Mouse (Mus musculus): Measurements from ENCODE around the gene Pou2f1. TPM values are rescaled to one million over a fixed set of nuclear protein-coding genes. Genes with fewer than 3 reads are reported as not detected.

Pou2f1 gene
- total and polyA plus RNA-seq, 3 experiments = 4.6 to 10.2 TPM; not detected in 1

GRCm38 (mm10) chr1:165874645-165875044, 127.8 kb downstream of the Pou2f1 start:
- Histone ChIP-seq H3K79me2 (ENCODE audit: control insufficient read depth, insufficient read depth, low read length, poor library complexity) (peaks cover 25% of the 10 kb centered on the region), H3K4me1 (ENCODE audit: control insufficient read depth in 1 of 2, insufficient read depth in 2 of 2, low read length in 2 of 2) (peaks cover 27 to 40% of the 10 kb centered on the region in 2 experiments), H3K36me3 (ENCODE audit: control insufficient read depth in 1 of 2, insufficient read depth in 2 of 2, low read length in 2 of 2) (peaks cover 2 to 56% of the 10 kb centered on the region in 2 experiments; a peak in 3 of 4 replicates), H3K4me3 (ENCODE audit: control insufficient read depth in 1 of 2, insufficient read depth in 1 of 2, low read depth in 2 of 2, low read length in 2 of 2) (peak overlapping the region; percentile 52 to 81), H3K9ac (ENCODE audit: control insufficient read depth, low read depth, low read length, poor library complexity, severe bottlenecking) (peak overlapping the region; percentile 59), H3K27ac (ENCODE audit: control insufficient read depth, low read depth, low read length) (peak overlapping the region; percentile 31), H3K27me3 (ENCODE audit: control insufficient read depth in 1 of 2, insufficient read depth in 2 of 2, low read length in 2 of 2) (no peaks in the 10 kb centered on the region), H3K9me3 (replicated peaks; ENCODE audit: insufficient read depth, low read length) (no peaks in the 10 kb centered on the region)
- DNase-seq (ENCODE audit: low read depth, low spot score) = no peak
- TF ChIP-seq CTCF (IDR thresholded peaks at IDR 0.05 in 2 of 3, conservative IDR thresholded peaks at IDR 0.05 in 1 of 3; ENCODE audit: control insufficient read depth in 1 of 3, insufficient read depth in 1 of 3, low read depth in 2 of 3, low read length in 3 of 3, poor library complexity in 1 of 3, severe bottlenecking in 1 of 3) = no peak
- TF ChIP-seq RCOR1 (IDR thresholded peaks at IDR 0.05; ENCODE audit: low read depth, low read length) = no peak
- no peak for TF ChIP-seq UBTF (IDR thresholded peaks at IDR 0.05; ENCODE audit: borderline replicate concordance, insufficient read depth, low read depth, low read length)
- no peak for TF ChIP-seq POLR2AphosphoS2 (IDR thresholded peaks at IDR 0.05; ENCODE audit: low read length)
- no peak for TF ChIP-seq ETS1 (IDR thresholded peaks at IDR 0.05; ENCODE audit: low read depth, low read length)
- no peak for TF ChIP-seq ZKSCAN1 (IDR thresholded peaks at IDR 0.05; ENCODE audit: low read depth, low read length)
- TF ChIP-seq RAD21 (IDR thresholded peaks at IDR 0.05; ENCODE audit: low read depth, low read length) = no peak
- TF ChIP-seq MEF2A (IDR thresholded peaks at IDR 0.05; ENCODE audit: extremely low read depth, insufficient replicate concordance, low read depth, low read length, poor library complexity, severe bottlenecking) = no peak
- no peak for TF ChIP-seq TAL1 (IDR thresholded peaks at IDR 0.05; ENCODE audit: low read length)
- no peak for TF ChIP-seq CHD1 (IDR thresholded peaks at IDR 0.05; ENCODE audit: low read depth, low read length)
- no peak for TF ChIP-seq CHD2 (IDR thresholded peaks at IDR 0.05; ENCODE audit: low read length)
- no peak for TF ChIP-seq MAFK (IDR thresholded peaks at IDR 0.05; ENCODE audit: borderline replicate concordance, low read depth, low read length)
- TF ChIP-seq POLR2A (IDR thresholded peaks at IDR 0.05; ENCODE audit: control insufficient read depth in 1 of 2, insufficient read depth in 1 of 2, low read depth in 1 of 2, low read length in 2 of 2, poor library complexity in 1 of 2) = no peak
- no peak for TF ChIP-seq EP300 (IDR thresholded peaks at IDR 0.05; ENCODE audit: low read depth in 1 of 2, low read length in 2 of 2)
- TF ChIP-seq MYC (IDR thresholded peaks at IDR 0.05; ENCODE audit: low read depth, low read length) = no peak
- TF ChIP-seq BHLHE40 (IDR thresholded peaks at IDR 0.05; ENCODE audit: borderline replicate concordance, low read depth, low read length) = no peak
- TF ChIP-seq GABPA (IDR thresholded peaks at IDR 0.05; ENCODE audit: low read depth, low read length) = no peak
- no peak for TF ChIP-seq JUND (IDR thresholded peaks at IDR 0.05; ENCODE audit: low read depth, low read length)
- no peak for TF ChIP-seq NRF1 (IDR thresholded peaks at IDR 0.05; ENCODE audit: insufficient read depth, low read depth, low read length, poor library complexity, severe bottlenecking)
- no peak for TF ChIP-seq MYB (IDR thresholded peaks at IDR 0.05; ENCODE audit: low read depth, low read length)

- Histone ChIP-seq H3K36me3 (ENCODE audit: control insufficient read depth in 1 of 2, insufficient read depth in 2 of 2, low read length in 2 of 2) (peaks cover 0 to 75% of the 10 kb centered on the region in 2 experiments; a peak in 2 of 4 replicates), H3K4me3 (ENCODE audit: control insufficient read depth in 1 of 2, insufficient read depth in 1 of 2, low read depth in 2 of 2, low read length in 2 of 2) (peak overlapping the region; percentile 17 to 19; a peak in 2 of 4 replicates), H3K27me3 (ENCODE audit: control insufficient read depth in 1 of 2, insufficient read depth in 2 of 2, low read length in 2 of 2) (no peaks in the 10 kb centered on the region), H3K9me3 (replicated peaks; ENCODE audit: insufficient read depth, low read length) (no peaks in the 10 kb centered on the region), H3K9ac (ENCODE audit: control insufficient read depth, low read depth, low read length, poor library complexity, severe bottlenecking) (peak overlapping the region; percentile 45), H3K27ac (ENCODE audit: control insufficient read depth, low read depth, low read length) (peak overlapping the region; percentile 73), H3K79me2 (ENCODE audit: control insufficient read depth, insufficient read depth, low read length, poor library complexity) (peaks cover 15% of the 10 kb centered on the region), H3K4me1 (ENCODE audit: control insufficient read depth in 1 of 2, insufficient read depth in 2 of 2, low read length in 2 of 2) (peaks cover 30 to 46% of the 10 kb centered on the region in 2 experiments)
- peak; percentile 82 for DNase-seq (ENCODE audit: low read depth, low spot score)
- TF ChIP-seq POLR2AphosphoS2 (IDR thresholded peaks at IDR 0.05; ENCODE audit: low read length) (no peak), MXI1 (IDR thresholded peaks at IDR 0.05; ENCODE audit: low read depth, low read length) (peak; percentile 44; the same call in 1 of the 2 replicates), TBP (IDR thresholded peaks at IDR 0.05; ENCODE audit: low read depth, low read length) (no peak), RCOR1 (IDR thresholded peaks at IDR 0.05; ENCODE audit: low read depth, low read length) (peak; percentile 70), KAT2A (conservative IDR thresholded peaks at IDR 0.05; ENCODE audit: low read depth, low read length) (no peak), CHD2 (IDR thresholded peaks at IDR 0.05; ENCODE audit: low read length) (no peak), TAL1 (IDR thresholded peaks at IDR 0.05; ENCODE audit: low read length) (peak; percentile 54), SMC3 (IDR thresholded peaks at IDR 0.05; ENCODE audit: low read depth, low read length) (no peak), SIN3A (IDR thresholded peaks at IDR 0.05; ENCODE audit: low read length) (peak; percentile 69), POLR2A (IDR thresholded peaks at IDR 0.05; ENCODE audit: control insufficient read depth in 1 of 2, insufficient read depth in 1 of 2, low read depth in 1 of 2, low read length in 2 of 2, poor library complexity in 1 of 2) (no peak), ZC3H11A (IDR thresholded peaks at IDR 0.05; ENCODE audit: low read depth, low read length) (no peak), MYB (IDR thresholded peaks at IDR 0.05; ENCODE audit: low read depth, low read length) (no peak), CHD1 (IDR thresholded peaks at IDR 0.05; ENCODE audit: low read depth, low read length) (no peak), USF2 (IDR thresholded peaks at IDR 0.05; ENCODE audit: borderline replicate concordance in 1 of 2, insufficient read depth in 1 of 2, low read depth in 1 of 2, low read length in 2 of 2) (no peak), MAFK (IDR thresholded peaks at IDR 0.05; ENCODE audit: borderline replicate concordance, low read depth, low read length) (peak; percentile 10; the same call in 1 of the 2 replicates), POLR2AphosphoS5 (IDR thresholded peaks at IDR 0.05; ENCODE audit: borderline replicate concordance, low read depth, low read length) (no peak), NELFE (IDR thresholded peaks at IDR 0.05; ENCODE audit: low read depth, low read length) (no peak), EP300 (IDR thresholded peaks at IDR 0.05; ENCODE audit: low read depth in 1 of 2, low read length in 2 of 2) (peak; percentile 70 to 78), GATA1 (IDR thresholded peaks at IDR 0.05; ENCODE audit: low read depth, low read length) (peak; percentile 80)
Observed at GRCm38 (mm10) chr1:165868659-165869058, 133.8 kb downstream of the Pou2f1 start.

Measured in MEL (cell line).